Mouse (Mus musculus): ENCODE results near the gene Vps26a. TPM values are rescaled to one million over a fixed set of nuclear protein-coding genes. Genes with fewer than 3 reads are reported as not detected.

The Vps26a gene
- polyA plus RNA-seq, 1 experiment: 41.1 TPM

DNA sequence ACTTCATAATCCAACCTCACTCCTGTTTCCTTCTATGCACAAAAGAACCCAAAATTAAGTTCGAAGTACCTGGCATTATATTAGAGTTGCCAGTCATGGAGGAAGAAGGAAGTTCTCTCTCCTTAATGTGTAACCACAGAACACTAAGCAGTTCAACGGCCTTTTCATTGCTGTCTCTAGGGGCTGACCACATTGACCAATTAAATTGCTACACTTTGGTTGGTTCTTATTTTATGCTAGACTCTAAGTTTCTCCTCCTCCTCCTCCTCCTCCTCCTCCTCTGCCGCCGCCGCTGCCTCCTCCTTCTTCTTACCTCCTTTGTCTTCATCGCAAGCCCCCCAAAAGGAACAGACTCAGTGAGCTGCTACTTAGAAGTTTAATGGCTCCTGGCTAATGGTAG, 24.9 kb upstream of the Vps26a start:
- TF ChIP-seq CTCF (IDR thresholded peaks at IDR 0.05; ENCODE audit: extremely low read depth, insufficient read depth, low read length) (no peak), POLR2A (IDR thresholded peaks at IDR 0.05; ENCODE audit: extremely low read depth, insufficient read depth, low read length) (no peak)
- Histone ChIP-seq H3K27ac (ENCODE audit: insufficient read depth, low read length) (no peak overlapping the region), H3K4me1 (ENCODE audit: control insufficient read depth, insufficient read depth, low read length) (0 out of 2 replicates have a peak, but pooled peaks cover 1% of the 10 kb centered on the region), H3K4me3 (ENCODE audit: insufficient read depth, low read length) (no peak overlapping the region)

DNA sequence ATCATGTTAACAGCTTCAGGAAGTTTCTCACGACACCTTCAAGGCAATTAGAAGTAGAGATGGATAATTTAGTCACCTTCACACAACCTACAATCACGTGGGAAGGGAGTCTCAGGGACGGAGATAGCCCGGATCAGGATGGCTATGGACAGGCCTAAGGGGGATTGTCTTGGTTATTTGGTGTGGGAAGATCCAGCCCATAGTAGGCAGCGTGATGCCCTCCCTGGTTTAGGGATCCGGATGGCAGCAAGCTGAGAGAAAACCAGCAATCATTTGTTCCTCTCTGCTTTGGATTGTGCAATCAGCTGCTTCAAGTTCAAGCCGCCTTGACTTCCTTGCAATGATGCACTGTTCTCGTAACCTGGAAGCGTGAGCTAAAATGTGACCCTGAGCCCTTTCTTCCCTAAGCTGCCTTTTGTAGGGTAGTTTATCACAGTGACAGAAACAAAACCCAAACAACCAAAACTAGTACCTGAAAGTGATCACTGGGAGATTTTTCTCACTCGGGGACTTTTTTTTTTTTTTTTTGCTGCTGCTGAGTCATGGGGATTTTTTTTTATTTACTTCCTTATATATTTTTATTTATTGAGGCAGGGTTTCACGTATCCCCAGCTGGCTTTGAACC, 22.5 kb upstream of the Vps26a start:
- Histone ChIP-seq H3K4me1 (ENCODE audit: control insufficient read depth, insufficient read depth, low read length) (0 out of 2 replicates have a peak, but pooled peaks cover 1% of the 10 kb centered on the region), H3K27ac (ENCODE audit: insufficient read depth, low read length) (0 out of 2 replicates have a peak overlapping the region, but pooled peaks have one; percentile 48)
- TF ChIP-seq CTCF (IDR thresholded peaks at IDR 0.05; ENCODE audit: extremely low read depth, insufficient read depth, low read length): no peak
- no peak for TF ChIP-seq POLR2A (IDR thresholded peaks at IDR 0.05; ENCODE audit: extremely low read depth, insufficient read depth, low read length)

DNA sequence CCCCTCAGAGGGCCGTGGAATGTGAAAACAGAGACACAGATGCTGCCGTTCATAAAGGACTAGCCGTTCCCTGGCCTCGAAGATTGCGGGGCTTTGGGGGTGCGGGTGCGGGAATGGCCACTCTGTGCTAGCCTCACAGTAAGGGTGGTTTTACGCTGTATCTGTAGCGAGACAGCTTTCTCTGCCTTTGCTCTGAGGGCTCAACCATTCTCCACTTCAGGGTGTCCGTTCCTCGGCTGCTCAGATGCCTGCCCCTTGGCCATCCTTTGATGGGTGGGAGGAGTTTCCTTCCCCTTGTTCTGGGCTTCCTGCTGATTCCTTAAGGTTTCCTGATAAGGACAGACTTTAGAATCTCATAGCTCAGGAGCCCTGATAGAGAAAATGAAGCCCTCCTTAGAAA, 21.9 kb upstream of the Vps26a start:
- H3K4me1 ChIP-seq (ENCODE audit: control insufficient read depth, insufficient read depth, low read length): 0 out of 2 replicates have a peak, but pooled peaks cover 1% of the 10 kb centered on the region
- H3K4me3 ChIP-seq (ENCODE audit: insufficient read depth, low read length): peak overlapping the region; percentile 33; the same call in 1 of the 2 replicates
- 0 out of 2 replicates have a peak, but pooled peaks have one; percentile 18 for TF ChIP-seq POLR2A (IDR thresholded peaks at IDR 0.05; ENCODE audit: extremely low read depth, insufficient read depth, low read length)
- TF ChIP-seq CTCF (IDR thresholded peaks at IDR 0.05; ENCODE audit: extremely low read depth, insufficient read depth, low read length): no peak
- 0 out of 2 replicates have a peak overlapping the region, but pooled peaks have one; percentile 48 for H3K27ac ChIP-seq (ENCODE audit: insufficient read depth, low read length)

More for the DNA sequence above, 22.5 kb upstream of the Vps26a start:
- H3K4me3 ChIP-seq (ENCODE audit: insufficient read depth, low read length): no peak overlapping the region

DNA sequence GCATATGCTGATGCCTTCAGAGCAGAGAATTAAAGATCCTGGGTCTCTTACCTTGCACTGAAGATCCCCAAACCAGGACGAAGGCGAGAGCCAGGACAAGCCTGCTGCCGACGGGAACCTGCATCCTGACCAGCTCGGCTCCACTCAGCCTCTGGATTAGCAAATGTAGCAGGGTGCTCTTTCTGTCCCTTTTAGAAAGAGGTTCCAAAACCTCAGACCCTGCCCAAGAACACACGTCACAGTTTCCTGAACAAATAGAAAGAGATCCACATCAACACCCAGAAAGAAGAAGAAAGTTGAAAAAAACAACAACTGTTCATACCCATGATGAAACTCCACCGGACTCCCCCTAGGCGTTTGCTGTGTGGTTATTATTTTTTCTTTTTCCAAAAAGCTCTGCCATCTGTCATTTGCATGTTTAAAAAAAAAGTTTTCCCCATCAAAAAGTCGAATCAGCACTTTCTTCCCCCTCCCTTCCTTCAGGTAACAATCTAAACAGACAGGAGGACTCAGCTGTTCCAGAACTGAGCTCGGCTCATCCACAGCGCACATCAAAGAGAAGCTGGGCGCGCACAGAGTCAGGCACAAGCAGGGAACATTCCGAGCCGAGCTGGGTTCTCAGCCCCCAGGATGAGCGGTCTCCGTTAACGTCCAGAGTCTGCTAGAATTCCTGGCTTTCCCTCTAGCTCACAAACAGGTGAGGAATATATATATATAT, 21.1 kb upstream of the Vps26a start:
- no peak for TF ChIP-seq CTCF (IDR thresholded peaks at IDR 0.05; ENCODE audit: extremely low read depth, insufficient read depth, low read length)
- TF ChIP-seq POLR2A (IDR thresholded peaks at IDR 0.05; ENCODE audit: extremely low read depth, insufficient read depth, low read length): 0 out of 2 replicates have a peak, but pooled peaks have one; percentile 26
- Histone ChIP-seq H3K27ac (ENCODE audit: insufficient read depth, low read length) (peak overlapping the region; percentile 81), H3K4me3 (ENCODE audit: insufficient read depth, low read length) (peak overlapping the region; percentile 33), H3K4me1 (ENCODE audit: control insufficient read depth, insufficient read depth, low read length) (0 out of 2 replicates have a peak, but pooled peaks cover 1% of the 10 kb centered on the region)

DNA sequence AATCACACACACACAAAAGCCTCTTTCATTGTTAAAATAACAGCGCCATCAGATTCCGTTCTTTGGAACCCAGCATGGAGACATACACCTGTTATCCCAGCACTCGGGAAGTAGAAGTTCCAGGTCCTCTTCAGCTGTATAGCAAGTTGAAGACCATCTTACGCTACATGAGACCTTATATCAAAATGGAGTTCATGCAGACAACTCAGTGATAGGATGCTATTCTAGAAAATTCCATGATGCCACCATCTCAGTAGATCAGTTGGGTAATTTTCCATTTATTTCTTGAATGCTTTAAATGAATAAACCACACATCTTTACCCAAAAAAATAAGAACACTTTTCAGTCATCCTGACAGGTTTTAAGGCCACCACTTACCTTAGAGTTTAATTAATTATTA, 20.5 kb upstream of the Vps26a start:
- Histone ChIP-seq H3K4me1 (ENCODE audit: control insufficient read depth, insufficient read depth, low read length) (0 out of 2 replicates have a peak, but pooled peaks cover 1% of the 10 kb centered on the region), H3K27ac (ENCODE audit: insufficient read depth, low read length) (no peak overlapping the region), H3K4me3 (ENCODE audit: insufficient read depth, low read length) (peak overlapping the region; percentile 33; the same call in 1 of the 2 replicates)
- no peak for TF ChIP-seq CTCF (IDR thresholded peaks at IDR 0.05; ENCODE audit: extremely low read depth, insufficient read depth, low read length)
- TF ChIP-seq POLR2A (IDR thresholded peaks at IDR 0.05; ENCODE audit: extremely low read depth, insufficient read depth, low read length): no peak

DNA sequence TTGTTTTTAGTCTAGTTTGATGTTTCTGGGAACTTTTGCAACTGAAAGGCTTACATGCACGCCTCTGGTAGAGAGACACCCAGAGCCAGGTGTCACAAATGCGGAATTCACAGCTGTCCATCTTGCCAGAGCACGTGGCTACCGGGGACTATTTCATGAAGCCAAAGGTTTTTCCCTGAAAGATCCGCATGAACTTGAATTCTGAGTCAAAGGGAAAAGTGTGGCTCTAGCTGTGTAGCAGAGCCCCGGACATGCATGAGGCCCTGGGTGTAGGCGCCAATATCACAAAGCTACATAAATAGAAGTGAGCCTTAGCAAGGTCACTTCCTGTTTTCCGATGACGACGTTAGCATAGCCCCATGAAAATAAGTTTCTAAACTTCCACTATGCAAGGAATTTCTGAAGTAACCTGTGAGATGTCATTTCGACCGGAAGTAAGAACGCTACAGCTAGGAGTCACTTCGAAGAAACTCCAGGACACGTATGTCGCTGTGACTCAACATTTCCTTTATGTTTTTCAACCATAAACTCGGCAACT, 19.5 kb upstream of the Vps26a start:
- H3K27ac ChIP-seq (ENCODE audit: insufficient read depth, low read length): no peak overlapping the region
- no peak overlapping the region for H3K4me3 ChIP-seq (ENCODE audit: insufficient read depth, low read length)
- H3K4me1 ChIP-seq (ENCODE audit: control insufficient read depth, insufficient read depth, low read length): 0 out of 2 replicates have a peak, but pooled peaks cover 1% of the 10 kb centered on the region
- no peak for TF ChIP-seq POLR2A (IDR thresholded peaks at IDR 0.05; ENCODE audit: extremely low read depth, insufficient read depth, low read length)
- TF ChIP-seq CTCF (IDR thresholded peaks at IDR 0.05; ENCODE audit: extremely low read depth, insufficient read depth, low read length): no peak

DNA sequence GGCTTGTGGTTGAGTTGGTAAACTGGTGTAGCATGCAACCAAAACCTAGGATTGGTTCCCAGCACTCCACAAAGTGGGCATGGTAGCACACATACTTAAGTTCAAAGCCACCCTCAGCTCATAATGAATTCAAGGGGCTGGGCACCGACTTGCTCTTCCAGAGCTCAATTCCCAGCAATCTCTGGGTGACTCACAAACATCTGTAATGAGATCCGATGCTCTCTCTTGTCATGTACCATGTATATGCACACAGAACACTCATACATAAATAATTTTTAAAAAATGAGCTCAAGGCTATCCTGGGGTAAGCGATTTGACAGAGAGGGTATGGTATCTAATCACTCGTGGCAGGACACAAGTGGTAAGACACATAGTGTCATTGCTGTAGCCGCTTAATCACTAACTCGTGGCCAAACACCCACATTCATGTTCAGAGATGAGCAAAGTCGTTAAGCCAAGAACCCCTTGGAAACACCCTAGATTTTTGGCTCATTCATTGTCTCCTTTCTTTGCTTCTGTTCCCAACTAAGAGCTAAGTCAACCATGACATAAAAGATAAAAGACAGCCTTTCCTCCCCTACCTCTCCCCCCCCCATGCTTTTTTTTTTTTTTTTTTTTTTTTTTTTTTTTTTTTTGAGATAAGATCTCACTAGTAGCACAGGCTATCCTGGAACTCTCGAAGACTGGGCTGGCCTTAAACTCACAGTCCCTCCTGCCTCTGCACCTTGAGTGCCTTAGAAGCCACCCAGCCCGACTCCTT, 18.8 kb upstream of the Vps26a start:
- no peak overlapping the region for H3K27ac ChIP-seq (ENCODE audit: insufficient read depth, low read length)
- TF ChIP-seq POLR2A (IDR thresholded peaks at IDR 0.05; ENCODE audit: extremely low read depth, insufficient read depth, low read length): no peak
- TF ChIP-seq CTCF (IDR thresholded peaks at IDR 0.05; ENCODE audit: extremely low read depth, insufficient read depth, low read length): no peak

DNA sequence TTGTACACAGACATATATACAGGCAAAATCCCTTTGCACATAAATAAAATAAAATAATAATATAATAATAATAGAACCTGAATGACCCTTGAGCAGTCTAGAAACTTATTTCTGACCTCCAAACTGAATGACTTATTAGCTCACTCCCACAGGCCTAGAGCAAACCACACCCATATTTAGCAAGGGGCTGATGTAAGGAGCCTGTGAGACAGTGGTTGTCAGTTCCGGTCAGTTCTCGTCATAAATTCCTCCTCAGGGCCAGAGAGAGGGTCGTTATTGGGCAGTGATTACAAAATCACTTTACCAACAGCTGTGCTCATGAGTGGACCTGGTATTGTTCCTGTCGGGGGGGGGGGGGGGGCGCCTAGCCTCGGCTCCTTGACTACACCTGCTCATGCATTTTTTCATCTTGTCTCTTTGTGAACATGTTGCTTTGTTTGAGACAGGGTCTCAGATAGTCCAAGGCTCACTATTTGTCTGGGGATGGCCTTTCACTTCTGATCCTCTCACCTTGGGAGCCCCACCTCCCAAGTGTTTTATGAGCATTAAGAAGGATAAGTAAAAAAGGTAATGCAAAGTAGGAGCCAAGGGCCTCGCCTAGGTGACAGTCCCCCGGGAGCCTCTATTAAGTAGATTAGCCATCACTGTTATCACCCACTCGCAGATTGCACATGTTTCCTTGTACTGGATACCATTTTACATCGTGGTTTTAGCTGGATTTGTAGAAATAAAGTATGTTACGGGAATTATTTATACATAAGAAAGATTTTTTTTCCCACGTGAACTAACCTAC, 17.4 kb upstream of the Vps26a start:
- TF ChIP-seq POLR2A (IDR thresholded peaks at IDR 0.05; ENCODE audit: extremely low read depth, insufficient read depth, low read length) (no peak), CTCF (IDR thresholded peaks at IDR 0.05; ENCODE audit: extremely low read depth, insufficient read depth, low read length) (no peak)

More for the DNA sequence above, 18.8 kb upstream of the Vps26a start:
- Histone ChIP-seq H3K4me1 (ENCODE audit: control insufficient read depth, insufficient read depth, low read length) (0 out of 2 replicates have a peak, but pooled peaks cover 1% of the 10 kb centered on the region), H3K4me3 (ENCODE audit: insufficient read depth, low read length) (no peak overlapping the region)

More for the DNA sequence above, 17.4 kb upstream of the Vps26a start:
- no peak overlapping the region for H3K27ac ChIP-seq (ENCODE audit: insufficient read depth, low read length)
- no peak overlapping the region for H3K4me3 ChIP-seq (ENCODE audit: insufficient read depth, low read length)
- 0 out of 2 replicates have a peak, but pooled peaks cover 1% of the 10 kb centered on the region for H3K4me1 ChIP-seq (ENCODE audit: control insufficient read depth, insufficient read depth, low read length)

Data from cortical plate, adult 2 months (tissue).